Mouse (Mus musculus) embryonic facial prominence, embryonic 15.5 days (tissue): ENCODE results near the gene Zfp382. TPM values are rescaled to one million over a fixed set of nuclear protein-coding genes. Genes with fewer than 3 reads are reported as not detected.
"Not testable (repeated sequence)": the region's sequence is repeated elsewhere in the genome, so short reads cannot be mapped to it uniquely, and the experiment has no call there.

Experiments
- ATAC-seq: fragments of 200-750 bp; cut with Nextera tagmentation; 2 replicates; pipeline ENCODE4 v1.8.0; 2017; ENCODE audit warnings: low read depth, moderate TSS enrichment; ENCODE audit not compliant: insufficient number of reproducible peaks, low FRiP score, low TSS enrichment
- H3K27ac ChIP-seq: fragments of 300-500 bp; sonication (generic); replicated peaks from 2 replicates; pipeline ENCODE4 v1.5.1; 2015; ENCODE audit warnings: mild to moderate bottlenecking, inconsistent platforms
- H3K27me3 ChIP-seq: fragments of 300-500 bp; sonication (generic); 2 replicates; pipeline ENCODE4 v1.6.1; 2015; ENCODE audit warnings: inconsistent platforms
- H3K36me3 ChIP-seq: fragments of 300-500 bp; sonication (generic); 2 replicates; pipeline ENCODE4 v1.6.1; 2015; ENCODE audit warnings: mild to moderate bottlenecking, inconsistent platforms
- H3K4me1 ChIP-seq: fragments of 300-500 bp; sonication (generic); 2 replicates; pipeline ENCODE4 v1.6.1; 2015; ENCODE audit warnings: inconsistent platforms
- H3K4me2 ChIP-seq: fragments of 300-500 bp; sonication (generic); replicated peaks from 2 replicates; pipeline ENCODE4 v1.6.1; 2015; ENCODE audit warnings: mild to moderate bottlenecking, inconsistent platforms
- H3K4me3 ChIP-seq: fragments of 300-500 bp; sonication (generic); replicated peaks from 2 replicates; pipeline ENCODE4 v1.5.1; 2015; ENCODE audit warnings: mild to moderate bottlenecking, inconsistent platforms
- H3K9ac ChIP-seq: fragments of 300-500 bp; sonication (generic); 2 replicates; pipeline ENCODE4 v1.6.1; 2015; ENCODE audit warnings: inconsistent platforms
- H3K9me3 ChIP-seq: fragments of 300-500 bp; sonication (generic); replicated peaks from 2 replicates; pipeline ENCODE4 v1.6.1; 2016; ENCODE audit warnings: inconsistent platforms
- WGBS: fragments of 180-500 bp; shearing (Covaris S2); methylation state at CpG from one replicate; pipeline ENCODE4 v1.1.7; 2015; 5-methylcytosine and 5-hydroxymethylcytosine counted together
- polyA plus RNA-seq: library from polyadenylated mRNA; unstranded; fragments of >200 nt; fragmentation: Nextera tagmentation; extraction: Ambion mirVana; gene quantifications from 2 replicates; pipeline ENCODE4 v1.2.1, GENCODE M21; 2015

Zfp382 gene
- polyA plus RNA-seq, 1 experiment from 2014 or later, result 15.4 TPM

GRCm38 (mm10) chr7:30154040-30154439 is 32.3 kb downstream of the Zfp382 start:
- Histone ChIP-seq H3K9ac (no peak overlapping the region), H3K27ac (no peak overlapping the region), H3K36me3 (peaks cover 82% of the 10 kb centered on the region), H3K9me3 (peaks cover 78% of the 10 kb centered on the region), H3K4me2 (no peak overlapping the region), H3K27me3 (no peaks in the 10 kb centered on the region), H3K4me3 (no peak overlapping the region), H3K4me1 (no peaks in the 10 kb centered on the region)
- WGBS, result 92% methylated on average over 1 of the region's 1 CpGs
- no peak for ATAC-seq

GRCm38 (mm10) chr7:30155507-30155906 is 33.8 kb downstream of the Zfp382 start:
- H3K27me3 ChIP-seq, result no peaks in the 10 kb centered on the region
- WGBS, result 96% methylated on average over 3 of the region's 3 CpGs
- H3K4me2 ChIP-seq, result no peak overlapping the region
- no peak overlapping the region for H3K9ac ChIP-seq
- peaks cover 73% of the 10 kb centered on the region for H3K9me3 ChIP-seq
- ATAC-seq, result no peak
- peaks cover 81% of the 10 kb centered on the region for H3K36me3 ChIP-seq
- no peak overlapping the region for H3K27ac ChIP-seq
- no peaks in the 10 kb centered on the region for H3K4me1 ChIP-seq
- H3K4me3 ChIP-seq, result no peak overlapping the region

- H3K27me3 ChIP-seq, result no peaks in the 10 kb centered on the region
- peaks cover 81% of the 10 kb centered on the region for H3K9me3 ChIP-seq
- H3K4me2 ChIP-seq, result no peak overlapping the region
- peaks cover 94% of the 10 kb centered on the region for H3K36me3 ChIP-seq
- H3K9ac ChIP-seq, result no peak overlapping the region
- no peak overlapping the region for H3K4me3 ChIP-seq
- 97% methylated on average over 5 of the region's 5 CpGs for WGBS
- no peak for ATAC-seq
- no peaks in the 10 kb centered on the region for H3K4me1 ChIP-seq
- H3K27ac ChIP-seq, result no peak overlapping the region
Measured at GRCm38 (mm10) chr7:30163113-30163512, 41.4 kb downstream of the Zfp382 start.

- H3K9me3 ChIP-seq, result peaks cover 67% of the 10 kb centered on the region
- no peaks in the 10 kb centered on the region for H3K4me1 ChIP-seq
- no peak overlapping the region for H3K4me3 ChIP-seq
- no peak overlapping the region for H3K27ac ChIP-seq
- no peak for ATAC-seq
- no peaks in the 10 kb centered on the region for H3K27me3 ChIP-seq
- peaks cover 77% of the 10 kb centered on the region for H3K36me3 ChIP-seq
- 94% methylated on average over 2 of the region's 2 CpGs for WGBS
- H3K9ac ChIP-seq, result no peak overlapping the region
- H3K4me2 ChIP-seq, result no peak overlapping the region
Measured at GRCm38 (mm10) chr7:30164745-30165144, 43.0 kb downstream of the Zfp382 start.

- ATAC-seq, result peak; percentile 13; the same call in 1 of the 2 replicates
- H3K27me3 ChIP-seq, result no peaks in the 10 kb centered on the region
- H3K4me3 ChIP-seq, result peak overlapping the region; percentile 74
- peaks cover 28% of the 10 kb centered on the region for H3K9me3 ChIP-seq
- H3K36me3 ChIP-seq, result peaks cover 39% of the 10 kb centered on the region
- peaks cover 8% of the 10 kb centered on the region for H3K4me1 ChIP-seq
- peak overlapping the region; percentile 60 for H3K4me2 ChIP-seq
- H3K9ac ChIP-seq, result peak overlapping the region; percentile 76
- H3K27ac ChIP-seq, result peak overlapping the region; percentile 92
- WGBS, result 2% methylated on average over 21 of the region's 21 CpGs
Measured at GRCm38 (mm10) chr7:30168914-30169582, 47.3 kb downstream of the Zfp382 start.

- peak within 1 kb of the TSS; percentile 60 for H3K4me2 ChIP-seq
- peak within 1 kb of the TSS; percentile 74 for H3K4me3 ChIP-seq
- WGBS, result under 1% methylated on average over 36 of the region's 36 CpGs
- H3K27ac ChIP-seq, result peak within 1 kb of the TSS; percentile 92
- ATAC-seq, result peak; percentile 97
- peak within 1 kb of the TSS; percentile 76 for H3K9ac ChIP-seq
- H3K9me3 ChIP-seq, result peaks cover 22% of the 10 kb centered on the region
- H3K4me1 ChIP-seq, result peaks cover 8% of the 10 kb centered on the region
- H3K27me3 ChIP-seq, result no peaks in the 10 kb centered on the region
- peaks cover 36% of the 10 kb centered on the region for H3K36me3 ChIP-seq
Measured at GRCm38 (mm10) chr7:30169583-30170282, 48.0 kb downstream of the Zfp382 start, which contains the start of gene Zfp146. Gene Zfp146, minus strand, starts transcription at chr7:30169750.

- Histone ChIP-seq H3K36me3 (peaks cover 29% of the 10 kb centered on the region), H3K27me3 (no peaks in the 10 kb centered on the region), H3K4me2 (peak overlapping the region; percentile 60), H3K9me3 (peaks cover 16% of the 10 kb centered on the region; the same call in 1 of the 2 replicates), H3K9ac (peak overlapping the region; percentile 76), H3K4me3 (peak overlapping the region; percentile 74), H3K4me1 (peaks cover 8% of the 10 kb centered on the region), H3K27ac (peak overlapping the region; percentile 92)
- peak; percentile 0; the same call in 1 of the 2 replicates for ATAC-seq
- WGBS, result 22% methylated on average over 11 of the region's 11 CpGs
Measured at GRCm38 (mm10) chr7:30170283-30170951, 48.7 kb downstream of the Zfp382 start.

- H3K36me3 ChIP-seq, result peaks cover 33% of the 10 kb centered on the region
- H3K9me3 ChIP-seq, result no peaks in the 10 kb centered on the region
- H3K27ac ChIP-seq, result no peak overlapping the region
- ATAC-seq, result no peak
- H3K4me1 ChIP-seq, result no peaks in the 10 kb centered on the region
- 84% methylated on average over 12 of the region's 12 CpGs for WGBS
- H3K4me2 ChIP-seq, result no peak overlapping the region
- no peaks in the 10 kb centered on the region for H3K27me3 ChIP-seq
- H3K4me3 ChIP-seq, result no peak overlapping the region
- H3K9ac ChIP-seq, result no peak overlapping the region
Measured at GRCm38 (mm10) chr7:30176474-30176873, 54.7 kb downstream of the Zfp382 start.

- peaks cover 33% of the 10 kb centered on the region for H3K36me3 ChIP-seq
- 79% methylated on average over 11 of the region's 11 CpGs for WGBS
- no peaks in the 10 kb centered on the region for H3K9me3 ChIP-seq
- H3K27ac ChIP-seq, result no peak overlapping the region
- no peaks in the 10 kb centered on the region for H3K27me3 ChIP-seq
- H3K4me1 ChIP-seq, result no peaks in the 10 kb centered on the region
- H3K4me3 ChIP-seq, result no peak overlapping the region
- H3K4me2 ChIP-seq, result no peak overlapping the region
- ATAC-seq, result no peak
- no peak overlapping the region for H3K9ac ChIP-seq
Measured at GRCm38 (mm10) chr7:30178256-30178655, 56.5 kb downstream of the Zfp382 start.

GRCm38 (mm10) chr7:30181308-30181707 is 59.6 kb downstream of the Zfp382 start:
- no peak overlapping the region for H3K4me2 ChIP-seq
- WGBS, result 0% methylated on average over 4 of the region's 4 CpGs
- H3K9ac ChIP-seq, result no peak overlapping the region
- H3K4me3 ChIP-seq, result no peak overlapping the region
- peaks cover 36% of the 10 kb centered on the region for H3K36me3 ChIP-seq
- no peak overlapping the region for H3K27ac ChIP-seq
- no peak for ATAC-seq
- H3K27me3 ChIP-seq, result no peaks in the 10 kb centered on the region
- no peaks in the 10 kb centered on the region for H3K9me3 ChIP-seq
- H3K4me1 ChIP-seq, result peaks cover 11% of the 10 kb centered on the region

- H3K27me3 ChIP-seq, H3K9ac ChIP-seq, H3K4me3 ChIP-seq, H3K4me2 ChIP-seq, H3K9me3 ChIP-seq, ATAC-seq, H3K27ac ChIP-seq: not testable (repeated sequence)
- Histone ChIP-seq H3K36me3 (peaks cover 36% of the 10 kb centered on the region), H3K4me1 (peaks cover 11% of the 10 kb centered on the region)
- 87% methylated on average over 10 of the region's 10 CpGs for WGBS
Measured at GRCm38 (mm10) chr7:30181929-30182328, 60.2 kb downstream of the Zfp382 start.
